Mouse (Mus musculus): ENCODE measurements at regions not wholly inside any gene's neighbourhood (a gene's known extent, or its start where the extent isn't known, plus 50 kb on each side); places are given as distances from the start of the nearest gene placed in this dataset.
A peak's percentile ranks its signal among the peaks of the same experiment; 100 is the strongest.

GRCm38 (mm10) chr7:63313096-63313495 lies 100.7 kb upstream of the Chrna7 start:
- no peak for DNase-seq (ENCODE audit: low spot score)

DNA sequence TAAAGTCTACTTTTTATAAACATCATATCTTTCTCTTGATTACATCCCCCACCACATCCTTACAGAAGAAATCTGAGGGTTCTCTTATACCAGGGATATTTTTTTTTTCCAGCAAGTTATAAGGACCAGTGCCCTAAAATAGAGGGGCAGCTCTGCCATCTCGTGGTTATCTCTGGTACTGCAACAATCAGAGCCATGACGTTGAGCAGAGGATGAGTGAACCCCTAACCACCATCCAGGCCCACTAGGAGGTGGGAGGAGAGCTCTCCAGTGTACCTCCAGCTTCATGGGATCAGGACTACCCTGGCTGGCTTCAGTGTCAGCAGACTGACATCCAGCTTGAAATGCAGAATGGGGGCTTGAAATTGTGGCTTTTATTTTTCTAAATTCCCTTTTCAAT lies 107.2 kb upstream of the Chrna7 start:
- peak; percentile 6 for DNase-seq (ENCODE audit: low spot score)

DNA sequence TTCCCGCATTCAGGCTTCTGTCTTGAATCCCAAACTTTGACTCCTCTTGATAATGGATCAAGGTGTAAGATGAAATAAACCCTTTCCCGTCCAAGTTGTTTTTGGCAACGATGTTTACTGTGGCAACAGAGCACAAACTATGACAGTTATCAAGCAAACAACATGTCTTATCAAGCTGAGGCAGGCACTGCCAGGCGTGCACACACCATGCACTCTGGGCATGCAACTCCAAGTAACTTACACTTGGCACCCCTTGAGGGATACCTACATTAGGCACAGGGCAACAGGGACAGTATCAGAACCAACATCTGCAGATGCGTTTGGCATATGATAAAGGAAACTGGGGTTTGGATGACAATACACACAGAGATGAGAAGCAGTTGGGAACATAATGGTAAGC lies 108.8 kb upstream of the Chrna7 start:
- DNase-seq (ENCODE audit: low spot score), result no peak

GRCm38 (mm10) chr7:63321951-63322710 lies 109.8 kb upstream of the Chrna7 start:
- DNase-seq (ENCODE audit: low spot score), result no peak

DNA sequence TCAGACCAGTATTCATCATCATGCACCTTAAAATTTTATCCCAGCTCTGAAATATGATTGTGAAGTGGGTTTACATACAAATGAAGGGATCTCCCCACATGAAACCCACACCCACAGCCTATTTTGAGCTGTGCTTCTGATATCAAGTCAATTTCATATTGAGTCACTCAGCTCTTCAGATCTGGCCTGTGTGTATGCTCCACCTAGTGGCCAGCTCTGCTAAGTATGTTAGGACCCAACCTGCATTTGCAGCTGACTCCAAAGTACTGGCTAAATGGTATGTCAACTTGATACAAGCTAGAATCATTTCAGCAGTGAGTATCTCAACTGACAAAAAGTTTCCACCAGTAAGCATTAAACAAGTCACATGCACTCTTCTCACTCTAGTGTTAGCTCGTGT lies 109.4 kb upstream of the Otud7a start:
- DNase-seq (ENCODE audit: low spot score), result no peak

- DNase-seq (ENCODE audit: low spot score), result no peak
These were observed 108.5 kb upstream of the Otud7a start for GRCm38 (mm10) chr7:63336072-63336471.

DNA sequence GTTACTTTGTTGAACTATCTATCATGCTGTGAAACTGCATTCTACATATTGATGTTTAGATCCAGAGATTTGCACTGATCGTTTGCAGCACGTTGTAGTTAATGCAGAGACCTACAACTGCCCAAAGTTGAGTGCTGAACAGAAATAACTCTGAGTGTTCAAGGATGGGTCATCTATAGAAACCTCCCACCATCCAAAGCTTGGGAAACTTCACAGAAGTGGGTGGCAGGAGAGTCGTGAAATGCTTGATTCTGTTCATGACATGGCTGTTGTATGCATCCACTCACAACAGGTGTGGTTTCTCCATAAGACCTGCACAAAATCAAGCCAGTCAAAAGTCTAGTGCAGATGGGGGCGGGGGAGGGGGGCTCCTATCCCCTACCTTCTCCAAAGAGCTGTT lies 102.8 kb upstream of the Otud7a start:
- DNase-seq (ENCODE audit: low spot score), result no peak

GRCm38 (mm10) chr7:63345671-63346392 lies 98.7 kb upstream of the Otud7a start:
- DNase-seq (ENCODE audit: low spot score), result no peak

DNA sequence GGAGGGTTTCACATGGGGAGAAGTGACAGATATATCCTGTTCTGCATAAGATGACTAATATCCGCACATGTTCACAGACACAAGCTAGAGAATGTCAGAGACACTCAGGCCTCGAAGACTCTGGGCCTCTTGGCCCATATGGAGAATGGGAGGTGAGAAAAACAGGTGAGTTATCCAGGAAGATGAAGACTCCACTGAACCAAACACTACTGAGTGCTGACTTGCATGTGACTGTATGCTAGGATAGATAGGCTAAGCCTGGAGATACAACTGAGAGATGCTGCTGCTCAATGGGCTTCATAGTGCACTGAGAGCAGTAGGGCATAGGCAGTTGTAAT lies 98.2 kb upstream of the Otud7a start:
- DNase-seq (ENCODE audit: low spot score), result no peak

Measured in yolk sac, embryonic 10.5 days (tissue).